Mouse (Mus musculus) thymus, adult 18-20 months (tissue): ENCODE results near the gene Fads3.
A peak's percentile ranks its signal among the peaks of the same experiment; 100 is the strongest.

ENCODE experiments used
- DNase-seq, 2 experiments: peaks; one replicate each; pipeline ENCODE4 v3.0.0; 2022; ENCODE audit warnings: mixed read lengths in 2 of 2

Gene Fads3

DNA sequence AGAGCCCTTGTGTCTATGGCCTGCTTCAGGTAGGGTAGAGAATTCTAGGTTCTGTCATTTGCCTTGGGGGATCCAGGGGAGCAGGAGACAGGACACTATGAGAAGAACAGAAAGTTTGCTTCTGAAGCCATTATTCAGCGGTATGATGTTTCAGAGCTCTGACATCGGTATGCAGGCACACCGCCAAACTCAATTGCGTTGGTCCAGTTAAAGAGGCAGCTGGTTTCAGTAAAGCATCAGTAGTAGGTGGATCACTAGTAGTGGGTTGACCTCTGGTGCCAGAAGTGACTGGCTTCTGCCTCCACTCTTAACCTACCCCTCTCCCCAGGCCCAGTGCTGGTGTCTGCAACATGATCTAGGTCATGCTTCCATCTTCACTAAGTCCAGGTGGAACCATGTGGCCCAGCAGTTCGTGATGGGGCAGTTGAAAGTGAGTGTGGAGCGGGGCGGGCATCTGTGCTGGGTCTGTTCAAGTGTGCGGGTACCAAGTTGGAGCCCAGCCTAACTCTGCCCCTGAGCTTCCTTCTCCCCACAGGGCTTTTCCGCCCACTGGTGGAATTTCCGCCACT, 12.4 kb downstream of the Fads3 start:
- no peak for DNase-seq

DNA sequence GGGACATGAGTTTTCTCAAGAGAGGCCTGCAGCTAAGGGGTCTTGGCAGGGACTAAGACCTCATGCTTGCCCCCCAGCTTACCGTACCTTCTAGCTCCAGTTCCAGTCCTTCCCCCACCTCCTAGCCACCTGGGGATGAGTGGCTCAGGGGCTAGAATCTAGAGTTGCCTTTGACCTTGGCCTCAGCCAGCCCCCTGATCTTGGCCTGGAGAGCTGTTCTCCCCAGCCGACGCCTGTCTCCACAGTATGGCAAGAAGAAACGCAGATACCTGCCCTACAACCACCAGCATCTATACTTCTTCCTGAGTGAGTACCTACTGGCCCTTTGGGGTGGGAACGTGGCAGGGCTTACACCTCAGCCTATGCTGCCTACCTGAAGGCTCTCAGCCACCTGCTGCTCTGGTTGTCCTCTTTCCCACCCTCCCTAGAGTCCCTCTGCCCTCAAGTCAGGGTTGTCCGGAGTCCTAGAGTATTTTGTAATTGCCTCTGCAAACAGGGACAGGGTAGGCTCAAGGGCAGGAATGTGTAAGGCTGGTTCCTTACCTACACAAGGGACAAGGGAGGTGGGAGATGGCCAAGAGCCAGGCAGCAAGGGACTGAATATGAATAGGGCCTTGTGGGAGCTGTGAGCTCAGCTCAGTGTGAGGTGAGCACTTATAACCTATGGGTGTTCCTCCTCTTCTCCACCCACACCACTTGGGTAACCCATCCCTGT, 13.1 kb downstream of the Fads3 start:
- DNase-seq = no peak

DNA sequence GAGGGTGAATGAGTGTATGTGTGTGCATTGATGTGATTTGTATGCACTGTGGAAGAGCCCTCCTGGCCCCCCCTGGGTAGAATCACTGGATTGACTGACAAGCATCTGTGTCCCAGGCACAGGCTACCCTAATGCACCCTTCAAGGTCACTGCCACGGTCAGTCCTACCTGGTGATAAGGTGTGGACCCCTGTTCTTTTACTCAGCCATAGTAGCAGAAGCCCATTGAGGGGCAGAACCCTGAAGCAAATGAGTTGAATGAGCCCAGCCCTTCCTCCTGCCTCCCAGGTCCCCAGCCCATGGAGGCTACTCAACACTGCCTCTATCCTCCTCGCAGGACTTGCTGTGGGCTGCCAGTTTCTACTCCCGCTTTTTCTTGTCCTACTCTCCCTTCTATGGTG, 13.9 kb downstream of the Fads3 start:
- no peak for DNase-seq

DNA sequence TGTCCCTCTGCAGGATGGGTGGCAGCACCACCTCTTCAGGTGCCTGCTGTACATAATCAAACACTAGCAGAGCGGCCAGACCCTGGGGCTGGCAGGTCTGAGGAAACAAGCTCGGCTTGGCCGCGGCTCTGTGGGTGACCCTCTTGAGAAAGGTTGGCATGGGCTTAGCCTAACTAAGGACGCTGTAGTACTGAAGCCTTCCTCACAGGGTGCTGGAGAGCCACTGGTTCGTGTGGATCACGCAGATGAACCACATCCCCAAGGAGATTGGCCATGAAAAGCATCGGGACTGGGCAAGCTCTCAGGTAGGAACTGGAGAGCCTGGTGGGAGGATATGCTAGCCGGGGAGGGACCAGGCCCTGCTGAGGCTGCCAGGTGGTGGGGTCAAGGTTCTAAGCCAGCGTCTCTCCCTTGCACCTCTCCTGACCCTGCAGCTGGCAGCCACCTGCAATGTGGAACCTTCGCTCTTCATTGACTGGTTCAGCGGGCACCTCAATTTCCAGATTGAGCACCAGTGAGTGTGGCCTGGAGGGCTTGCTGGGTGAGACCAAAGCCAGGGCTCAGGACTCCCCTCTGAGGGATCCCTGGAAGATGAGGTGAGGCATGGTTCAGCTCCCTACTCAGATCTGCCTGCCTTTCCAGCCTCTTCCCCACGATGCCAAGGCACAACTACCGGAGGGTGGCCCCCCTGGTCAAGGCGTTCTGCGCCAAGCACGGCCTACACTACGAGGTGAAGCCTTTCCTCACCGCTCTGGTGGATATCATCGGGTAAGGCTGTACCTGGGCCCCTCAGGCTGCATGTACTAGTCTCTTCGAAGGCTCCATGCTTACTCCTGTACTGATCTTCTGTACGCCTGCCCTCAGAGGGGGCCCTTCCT, 14.7 kb downstream of the Fads3 start:
- DNase-seq = no peak

DNA sequence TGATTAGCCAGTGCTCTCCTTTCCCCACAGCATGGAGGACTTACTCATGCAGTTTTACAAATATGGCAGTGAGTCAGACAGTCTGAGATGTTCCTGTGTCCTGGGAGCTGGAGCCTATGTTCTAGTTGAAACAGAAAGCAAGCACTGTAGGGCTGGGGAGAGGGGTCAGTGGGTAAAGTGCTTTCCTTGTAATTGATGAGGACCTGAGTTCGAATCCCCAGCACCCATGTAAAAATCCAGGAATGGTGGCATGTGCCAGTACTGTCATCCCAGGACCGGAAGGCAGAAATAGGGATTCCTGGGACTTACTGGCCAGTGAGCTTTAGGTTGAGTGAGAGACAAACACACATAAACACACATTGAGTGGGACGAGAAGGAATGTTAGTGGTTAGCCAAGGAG, 15.3 kb downstream of the Fads3 start:
- no peak for DNase-seq

DNA sequence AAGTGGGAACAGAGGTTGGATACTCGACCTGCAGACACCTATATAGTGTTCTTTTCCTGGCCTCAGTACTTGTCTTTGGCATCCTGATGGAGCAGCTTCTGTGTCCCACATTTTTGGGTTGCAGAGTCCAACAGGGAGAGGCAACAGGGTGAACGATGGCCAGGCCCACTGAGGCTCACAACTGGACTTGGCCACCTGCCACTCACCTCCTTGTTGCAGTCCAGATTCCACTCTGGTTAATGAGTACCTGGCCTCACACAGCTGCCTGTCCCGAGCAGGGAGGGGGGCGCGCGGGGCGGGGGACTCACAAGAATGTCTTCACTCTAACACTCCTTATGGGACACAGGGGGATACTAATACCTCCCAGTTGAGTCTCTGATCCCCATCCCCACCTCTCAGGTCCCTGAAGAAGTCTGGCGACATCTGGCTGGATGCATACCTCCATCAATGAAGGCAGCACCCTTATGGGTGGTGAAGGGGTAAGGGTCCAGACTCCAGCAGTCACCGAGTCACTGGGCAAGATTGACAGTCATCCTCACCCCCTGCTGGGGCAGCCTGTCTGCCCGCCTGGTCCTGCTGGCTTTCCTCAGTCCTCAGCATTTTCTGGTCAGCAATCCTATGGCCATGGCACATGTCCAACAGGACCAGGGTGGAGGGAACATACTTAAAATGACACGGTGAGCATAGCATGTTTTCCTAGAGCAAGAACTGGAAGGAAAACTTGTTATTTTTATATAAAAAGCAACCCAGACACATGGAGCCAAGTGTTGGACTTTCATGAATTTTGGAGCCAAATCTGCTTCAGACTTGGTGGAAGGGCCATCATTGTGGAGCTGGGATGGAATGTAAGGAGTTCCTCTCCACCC, 16.4 kb downstream of the Fads3 start:
- DNase-seq = no peak

DNA sequence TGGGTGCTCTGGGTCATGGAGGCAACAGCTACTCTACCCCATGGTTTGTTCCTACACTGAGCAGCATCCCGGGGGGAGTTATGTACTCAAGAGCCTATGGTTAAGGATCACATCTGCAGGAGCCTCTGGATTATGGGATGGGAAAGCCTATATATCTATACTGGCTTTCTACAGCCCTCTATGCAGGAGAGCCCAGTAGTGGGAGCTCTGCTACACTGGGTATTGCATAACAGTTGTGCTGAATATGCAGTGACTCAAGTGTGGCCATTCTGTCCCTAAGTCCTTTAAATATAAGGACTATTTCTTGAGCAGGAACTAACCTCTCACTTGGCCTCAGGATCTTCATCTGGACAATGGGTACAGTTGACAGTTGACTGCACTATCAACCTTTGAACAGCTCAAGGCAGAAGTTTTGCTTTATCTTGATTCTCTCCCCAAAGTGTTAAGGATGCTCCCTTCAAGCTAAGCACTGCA, 17.0 kb downstream of the Fads3 start:
- no peak for DNase-seq

DNA sequence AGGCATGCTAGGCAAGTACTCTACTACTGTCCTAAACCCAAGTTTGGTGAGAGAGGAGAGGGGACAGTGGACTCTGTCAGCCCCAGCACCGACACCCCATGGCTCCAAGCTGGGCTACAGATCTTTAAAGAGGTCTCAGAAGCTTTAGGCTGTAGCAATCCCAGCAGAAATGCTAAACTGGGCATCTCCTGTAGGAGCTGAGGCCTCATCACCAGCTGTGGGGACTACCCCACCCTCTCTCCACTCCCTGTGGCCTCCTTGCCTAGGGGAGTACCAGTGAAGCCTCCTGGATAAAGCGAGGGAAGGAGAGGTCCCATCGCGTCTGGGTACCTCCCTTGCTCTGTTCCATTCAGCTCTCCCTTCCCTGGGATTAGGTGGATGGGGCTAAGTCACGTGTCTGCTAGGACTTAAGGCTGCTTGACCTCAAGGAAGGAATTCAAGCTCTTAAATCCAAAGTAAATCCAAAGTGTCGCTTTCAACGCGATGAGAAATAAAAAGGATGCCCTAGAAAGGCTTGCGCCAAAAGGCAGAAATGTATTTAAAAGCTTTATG, 17.6 kb downstream of the Fads3 start:
- DNase-seq = no peak

DNA sequence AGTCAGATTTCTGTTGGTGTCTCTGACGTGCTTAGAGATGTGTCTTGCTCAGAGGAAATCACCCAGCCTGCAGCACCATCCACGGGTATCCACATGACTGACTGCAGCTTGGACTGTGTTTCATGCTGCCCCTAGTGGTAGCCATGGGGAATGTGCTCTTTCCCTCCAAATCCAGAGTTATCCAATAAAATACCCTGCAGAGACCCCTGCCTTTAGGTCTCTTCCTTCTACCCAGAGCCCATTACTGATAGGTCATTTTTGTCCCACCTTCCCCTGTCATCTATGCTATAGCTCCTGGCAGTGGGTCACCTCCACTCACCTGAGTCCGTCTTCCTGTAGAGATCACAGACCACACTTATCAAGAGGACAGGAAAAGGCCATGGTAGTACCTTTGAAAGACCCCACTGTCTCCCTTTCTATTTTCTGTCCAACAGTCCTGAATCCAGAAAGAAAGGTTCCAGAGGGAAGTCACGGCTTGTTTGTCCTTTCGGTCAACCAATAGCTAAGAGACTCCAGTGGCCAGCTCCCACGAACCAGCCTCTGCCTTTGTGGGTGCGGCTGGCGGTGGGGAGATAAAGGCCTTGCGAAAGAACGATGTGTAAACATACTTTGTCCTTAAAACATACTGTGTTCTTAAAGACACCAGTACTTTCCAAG, 18.7 kb downstream of the Fads3 start:
- DNase-seq = no peak

DNA sequence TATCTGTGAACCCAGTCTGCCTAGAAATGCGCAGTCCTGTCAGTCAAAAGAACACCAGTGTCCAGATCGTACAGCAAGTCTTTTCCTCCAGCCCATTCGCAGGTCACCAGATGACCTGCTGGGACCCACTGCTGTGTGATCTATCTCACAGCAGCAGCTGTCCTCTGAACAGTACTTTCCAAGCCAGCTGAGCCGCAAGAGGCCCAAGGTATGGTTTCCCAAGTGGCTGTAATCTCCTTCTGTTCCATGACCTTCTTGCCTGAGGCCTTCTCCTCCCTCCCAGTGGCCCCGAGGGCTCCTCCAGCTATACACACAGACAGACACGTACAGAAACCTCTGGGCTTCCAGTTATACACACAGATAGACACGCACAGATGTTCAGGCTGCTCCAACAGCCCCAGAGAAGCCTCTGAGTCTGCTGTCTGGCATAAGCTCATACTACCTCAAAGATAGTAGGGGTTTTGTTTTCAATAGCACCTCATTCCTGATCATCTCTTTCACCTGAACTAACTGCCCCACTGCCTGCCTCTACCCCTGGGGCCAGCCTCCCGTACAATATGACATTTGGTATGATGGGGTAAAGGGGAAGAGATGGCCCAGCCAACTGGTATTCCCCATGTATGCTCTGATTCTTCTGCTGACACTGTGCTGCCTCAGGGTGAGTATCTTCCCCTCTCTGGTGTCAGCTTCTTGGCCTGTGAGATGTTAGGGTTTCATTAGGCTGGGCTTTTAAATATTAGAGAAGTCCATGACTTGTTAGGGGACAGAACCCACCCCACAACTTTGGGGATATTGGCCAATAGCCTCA, 19.6 kb downstream of the Fads3 start:
- no peak for DNase-seq

DNA sequence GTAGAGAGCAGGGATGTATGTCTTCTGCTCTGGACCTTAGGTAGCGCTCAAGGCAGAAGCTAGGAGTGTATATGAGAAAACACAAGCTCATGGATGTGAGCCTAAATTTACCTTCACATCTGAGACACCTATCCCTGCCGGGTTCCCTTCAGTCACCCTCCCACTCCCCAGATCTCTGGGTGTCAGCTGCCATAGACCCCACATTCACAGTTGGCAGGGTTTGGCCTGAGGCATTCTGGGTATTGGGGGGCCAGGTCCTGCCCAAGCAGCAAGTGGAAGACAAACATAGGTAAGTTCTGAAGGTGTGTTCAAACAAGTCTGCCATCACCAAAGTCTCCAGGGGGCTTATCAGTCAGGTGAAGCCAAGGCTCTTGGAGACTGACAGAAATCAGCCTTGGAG, 20.3 kb downstream of the Fads3 start:
- no peak for DNase-seq

DNA sequence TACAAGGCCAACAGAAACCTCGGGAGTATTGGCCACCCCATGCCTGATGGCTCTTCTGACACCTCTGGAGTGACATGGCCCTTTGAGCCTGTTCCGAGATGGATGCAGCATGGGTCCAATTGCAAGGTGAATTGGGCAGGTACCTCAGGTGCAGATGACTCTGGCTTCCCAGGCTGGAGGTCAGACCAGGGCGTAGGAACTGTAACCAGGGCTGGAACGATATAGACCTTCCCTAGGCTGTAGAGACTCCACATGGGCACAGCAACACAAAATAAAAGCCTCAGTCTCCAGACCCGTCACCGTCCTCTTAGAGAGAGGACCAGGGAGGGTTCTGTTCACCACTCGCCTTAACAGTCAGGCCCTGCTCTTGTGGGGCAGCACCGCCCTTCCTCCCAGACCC, 20.9 kb downstream of the Fads3 start:
- no peak for DNase-seq

DNA sequence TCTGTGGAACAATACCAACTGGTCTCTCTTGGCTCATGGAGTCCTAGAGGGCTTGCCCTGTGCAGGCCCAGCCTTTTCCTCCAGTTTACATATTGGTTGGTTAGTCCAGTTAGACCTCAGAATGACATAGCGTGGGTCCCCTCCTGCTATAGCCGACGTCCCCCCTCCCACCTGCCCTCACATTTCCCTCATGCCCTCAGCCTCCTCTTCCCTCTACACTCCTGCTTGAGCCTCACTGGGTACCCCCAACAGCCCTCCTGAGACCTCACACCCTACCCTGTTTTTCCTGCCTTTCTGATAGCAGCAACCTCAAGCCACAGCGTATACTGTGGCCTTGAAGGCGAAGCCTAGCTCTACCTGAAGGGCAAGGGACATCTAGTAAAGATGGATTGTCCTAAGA, 21.5 kb downstream of the Fads3 start:
- no peak for DNase-seq

DNA sequence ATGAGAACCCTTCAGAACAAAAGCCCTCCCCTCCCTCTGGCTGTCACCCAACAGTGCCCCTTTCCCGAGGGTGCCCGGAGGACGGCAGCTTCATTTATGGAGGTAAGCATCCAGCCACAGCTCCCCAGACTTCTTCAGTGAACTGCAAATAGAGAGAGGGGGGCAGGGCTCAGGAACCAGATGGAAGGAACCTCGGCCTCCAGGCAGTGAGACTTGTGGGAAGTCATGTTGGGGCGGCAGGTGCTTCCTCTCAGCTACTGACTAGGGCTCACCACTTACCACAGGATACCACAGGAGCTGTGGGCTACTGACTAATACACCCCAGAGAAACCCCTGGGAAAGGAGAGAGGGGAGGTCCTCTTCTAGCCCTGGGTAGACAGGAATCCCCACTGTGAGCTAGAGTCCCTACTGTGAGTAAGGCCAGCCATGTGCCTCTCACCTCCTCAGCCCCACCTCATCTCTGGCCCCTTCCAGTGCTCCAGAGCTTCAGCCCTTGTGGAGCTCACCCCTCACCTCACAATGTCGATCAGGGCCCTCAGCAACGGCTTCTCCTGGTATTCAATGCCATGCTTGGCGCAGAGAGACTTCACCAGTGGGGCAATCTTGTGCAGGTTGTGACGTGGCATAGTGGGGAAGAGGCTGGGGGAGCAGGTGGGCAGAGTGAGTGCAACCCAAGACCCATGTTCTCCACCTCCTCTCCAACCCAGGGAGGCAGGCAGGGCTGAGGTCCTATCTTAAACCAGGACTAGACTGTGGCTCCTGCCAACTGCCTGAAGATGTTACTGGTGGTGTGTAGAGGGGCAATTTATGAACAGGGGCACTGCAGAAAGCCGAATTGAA, 23.0 kb downstream of the Fads3 start:
- DNase-seq = peak; percentile 53 to 65

DNA sequence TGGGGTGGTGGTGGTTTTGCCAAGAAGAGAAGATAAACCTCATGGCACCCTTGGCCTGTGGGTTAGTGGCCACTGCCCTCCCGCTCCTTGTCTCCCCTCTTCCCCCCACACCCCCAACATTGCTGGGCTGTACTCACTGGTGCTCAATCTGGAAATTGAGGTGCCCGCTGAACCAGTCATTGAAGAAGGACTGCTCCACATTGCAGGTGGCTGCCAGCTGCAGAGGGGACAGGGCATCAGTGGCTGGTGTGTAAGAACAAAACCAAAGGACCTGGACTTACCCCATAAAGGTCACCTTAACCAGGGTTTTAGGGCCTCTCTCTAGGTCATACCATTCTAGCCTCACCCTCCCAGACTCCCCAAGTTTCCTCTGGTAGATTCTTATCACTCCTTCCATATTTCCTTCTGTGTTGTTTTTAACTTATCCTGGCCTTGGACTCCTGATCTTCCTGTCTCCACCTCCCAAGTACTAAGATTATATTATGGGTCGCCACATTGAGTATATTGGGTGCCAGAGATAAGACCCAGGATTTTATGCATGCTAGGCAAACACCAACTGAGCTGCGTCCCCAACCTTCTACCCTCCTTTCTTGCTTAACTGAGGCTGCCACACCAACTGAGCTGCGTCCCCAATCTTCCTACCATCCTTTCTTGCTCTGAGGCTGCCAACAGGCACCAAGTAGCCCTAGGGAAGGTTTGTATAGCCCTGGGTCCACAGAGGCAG, 24.3 kb downstream of the Fads3 start:
- no peak for DNase-seq

DNA sequence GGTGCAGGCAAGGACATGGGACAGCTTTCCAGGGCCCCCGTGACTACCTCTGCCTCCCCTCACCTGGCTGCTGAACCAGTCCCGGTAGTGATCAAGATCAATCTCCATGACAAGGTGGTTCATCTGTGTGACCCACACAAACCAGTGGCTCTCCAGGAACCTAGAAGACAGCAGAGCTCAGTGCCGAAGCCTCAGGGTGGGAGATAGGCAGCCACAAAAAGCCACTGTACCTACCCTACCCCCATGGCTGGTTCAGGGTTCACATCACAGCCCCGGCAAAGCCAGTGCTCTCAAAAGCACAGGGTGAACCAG, 24.8 kb downstream of the Fads3 start:
- no peak for DNase-seq

DNA sequence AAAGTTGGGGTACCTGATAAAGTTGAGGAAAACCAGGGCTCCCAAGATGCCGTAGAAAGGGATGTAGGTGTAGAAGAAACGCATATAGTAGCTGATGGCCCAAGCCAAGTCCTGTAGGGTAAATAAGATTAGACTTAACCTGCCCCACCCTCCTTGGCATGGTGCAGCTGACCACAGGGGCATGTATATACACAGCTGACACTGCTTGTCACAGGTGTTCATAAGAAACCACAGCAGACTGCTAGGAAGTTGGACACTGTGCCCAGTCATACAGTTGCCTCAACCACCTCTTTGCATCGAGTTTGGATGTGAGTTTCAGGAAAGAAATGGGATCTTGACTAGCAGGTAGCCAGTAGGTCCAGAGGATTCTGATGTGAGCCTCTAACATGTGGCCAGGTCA, 25.1 kb downstream of the Fads3 start:
- no peak for DNase-seq

DNA sequence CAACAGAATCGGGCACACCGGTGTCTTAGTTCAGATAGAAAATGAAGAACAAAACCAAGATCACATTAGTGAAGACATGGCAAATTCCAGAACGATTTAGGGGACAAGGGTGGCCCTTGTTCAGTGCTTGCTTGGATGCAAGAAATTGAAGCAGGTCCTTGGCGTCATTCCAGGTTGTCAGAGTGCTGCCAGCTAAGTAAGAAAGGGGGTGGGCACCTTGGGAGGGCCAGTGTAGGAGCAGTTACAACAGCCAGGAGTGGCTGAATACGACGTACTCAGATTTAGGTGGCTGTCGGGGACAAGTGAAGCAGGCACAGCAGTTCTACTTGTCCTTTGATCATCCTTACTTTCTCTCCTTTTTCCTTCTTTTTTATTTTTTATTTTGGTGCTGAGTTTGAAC, 26.3 kb downstream of the Fads3 start:
- no peak for DNase-seq

DNA sequence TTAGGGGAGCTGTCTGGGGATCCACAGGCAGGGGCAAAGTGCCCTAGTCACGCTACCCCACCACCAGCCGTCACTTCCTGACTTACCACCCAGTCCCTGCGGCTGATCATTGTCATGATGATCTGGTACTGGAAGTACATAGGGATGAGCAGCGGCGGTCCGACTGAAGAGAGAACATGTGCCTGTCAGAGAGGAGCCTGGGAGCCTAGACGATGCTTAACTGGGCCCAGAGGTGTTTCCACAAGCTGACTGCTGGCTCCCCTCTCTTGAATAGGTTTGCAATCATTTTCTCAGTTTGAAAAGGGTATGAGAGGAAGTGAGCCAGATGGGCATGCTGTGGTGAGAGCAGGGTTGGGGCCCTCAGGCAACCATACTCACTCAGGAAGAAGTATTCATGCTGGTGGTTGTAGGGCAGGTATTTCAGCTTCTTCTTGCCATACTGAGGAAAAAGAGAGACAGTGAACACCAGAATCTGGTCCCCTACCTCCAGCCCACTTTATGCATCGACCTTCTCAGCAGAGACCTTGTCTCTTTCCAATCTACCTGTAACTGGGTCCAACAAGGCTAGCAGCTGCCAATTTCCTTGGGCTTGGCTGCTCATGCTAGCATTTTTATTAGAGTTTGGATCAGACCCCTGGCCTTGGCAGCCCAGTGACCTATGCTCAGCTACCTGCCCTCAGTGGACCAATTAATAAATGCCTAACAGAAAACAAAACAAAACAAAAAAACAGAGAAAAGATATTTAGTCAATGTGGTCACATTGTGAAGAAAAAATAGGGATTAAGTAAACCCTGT, 29.0 kb downstream of the Fads3 start:
- peak in 1 of 2 experiments; percentile 29 for DNase-seq
